Mouse (Mus musculus) bone marrow macrophage, adult 2 months (primary cell): ENCODE results near the gene Rhof.

ENCODE experiments used
- CTCF ChIP-seq: IDR thresholded peaks from 2 replicates; pipeline ENCODE4 v1.5.1; 2012; ENCODE audit warnings: low read depth, mild to moderate bottlenecking, low read length, moderate library complexity
- POLR2A ChIP-seq: IDR thresholded peaks from 2 replicates; pipeline ENCODE4 v1.6.1; 2012; ENCODE audit warnings: mild to moderate bottlenecking, low read depth, low read length, borderline replicate concordance

GRCm38 (mm10) chr5:123151707-123152362 is 19.3 kb upstream of the Rhof start:
- no peak for TF ChIP-seq CTCF
- no peak for TF ChIP-seq POLR2A
